Mouse (Mus musculus): ENCODE measurements around the gene Cx3cr1. TPM values are rescaled to one million over a fixed set of nuclear protein-coding genes. Genes with fewer than 3 reads are reported as not detected.

Gene Cx3cr1
- polyA plus RNA-seq, 1 experiment = 9.0 TPM

DNA sequence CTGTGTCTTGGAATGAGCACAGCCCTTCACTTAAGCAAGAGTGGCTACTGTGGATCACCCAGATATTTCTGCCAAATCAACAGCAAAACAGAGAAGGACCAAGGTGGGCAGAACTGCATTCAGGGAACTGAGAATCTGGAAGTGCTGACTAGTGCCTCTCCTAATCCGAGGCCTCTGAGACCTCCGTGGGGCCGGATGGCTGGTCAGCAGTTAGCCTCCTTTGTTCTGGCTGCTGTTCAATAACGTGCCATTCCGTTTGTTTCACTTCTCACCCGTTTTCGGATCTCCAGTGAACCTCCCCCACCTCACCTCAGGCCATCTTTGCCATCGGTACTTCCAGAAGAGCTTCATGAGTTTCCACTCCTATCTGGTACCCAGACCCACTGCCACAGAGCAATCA is 35.3 kb downstream of the Cx3cr1 start:
- Histone ChIP-seq H3K27me3 (ENCODE audit: control insufficient read depth, insufficient read depth, low read length) (no peaks in the 10 kb centered on the region), H3K27ac (ENCODE audit: insufficient read depth, low read length) (no peak overlapping the region), H3K4me3 (replicated peaks; ENCODE audit: insufficient read depth, low read depth, low read length) (no peak overlapping the region), H3K4me1 (ENCODE audit: control insufficient read depth, insufficient read depth, low read length) (no peaks in the 10 kb centered on the region)
- TF ChIP-seq POLR2A (IDR thresholded peaks at IDR 0.05; ENCODE audit: borderline replicate concordance, insufficient read depth, low read length) (no peak), CTCF (IDR thresholded peaks at IDR 0.05; ENCODE audit: borderline replicate concordance, insufficient read depth, low read depth, low read length) (no peak)
- 61% methylated on average over 8 of the region's 8 CpGs for WGBS
- DNase-seq = no peak

DNA sequence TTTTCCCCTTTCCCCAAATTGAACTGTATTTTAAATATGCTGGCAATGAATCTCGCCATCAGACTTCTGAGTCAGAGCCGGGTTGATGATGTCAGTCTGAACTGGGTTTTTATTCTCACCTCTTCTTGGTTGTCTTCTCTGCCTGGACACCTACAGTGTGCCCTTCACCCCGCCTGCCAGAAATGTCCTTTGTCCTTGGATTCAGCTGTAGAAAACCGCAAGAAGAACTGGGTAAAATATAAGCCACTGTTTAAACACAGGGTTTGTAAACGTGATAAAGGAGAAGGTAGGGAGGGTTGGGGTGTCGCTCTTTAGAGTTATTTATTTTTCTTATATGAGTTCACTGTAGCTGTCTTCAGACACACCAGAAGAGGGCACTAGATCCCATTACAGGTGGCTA is 37.0 kb downstream of the Cx3cr1 start:
- DNase-seq = no peak
- H3K27ac ChIP-seq (ENCODE audit: insufficient read depth, low read length) = no peak overlapping the region
- H3K27me3 ChIP-seq (ENCODE audit: control insufficient read depth, insufficient read depth, low read length) = no peaks in the 10 kb centered on the region
- H3K4me1 ChIP-seq (ENCODE audit: control insufficient read depth, insufficient read depth, low read length) = peaks cover 4% of the 10 kb centered on the region; the same call in 1 of the 2 replicates
- no peak for TF ChIP-seq POLR2A (IDR thresholded peaks at IDR 0.05; ENCODE audit: borderline replicate concordance, insufficient read depth, low read length)
- TF ChIP-seq CTCF (IDR thresholded peaks at IDR 0.05; ENCODE audit: borderline replicate concordance, insufficient read depth, low read depth, low read length) = no peak
- H3K4me3 ChIP-seq (replicated peaks; ENCODE audit: insufficient read depth, low read depth, low read length) = no peak overlapping the region
- 94% methylated on average over 6 of the region's 6 CpGs for WGBS

DNA sequence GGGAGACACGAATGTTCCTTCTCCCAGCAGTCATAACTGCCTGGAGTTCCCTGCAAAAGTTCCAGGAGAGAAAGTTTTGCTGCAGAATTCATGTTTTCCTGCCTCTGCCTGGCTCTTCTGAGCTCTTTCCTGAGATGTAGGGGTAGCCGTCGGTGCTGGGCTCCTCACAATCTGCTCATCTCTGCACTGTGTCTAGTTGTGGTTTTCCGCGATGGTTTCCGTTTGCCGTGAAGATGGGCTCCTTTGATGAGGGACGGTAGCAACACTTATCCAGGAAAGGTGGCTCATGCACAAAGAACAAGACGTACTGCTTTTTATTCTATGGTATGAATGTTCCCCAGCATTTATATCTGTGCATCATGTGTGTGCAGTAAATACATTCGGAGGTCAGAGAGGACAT is 39.3 kb downstream of the Cx3cr1 start:
- TF ChIP-seq POLR2A (IDR thresholded peaks at IDR 0.05; ENCODE audit: borderline replicate concordance, insufficient read depth, low read length) (no peak), CTCF (IDR thresholded peaks at IDR 0.05; ENCODE audit: borderline replicate concordance, insufficient read depth, low read depth, low read length) (no peak)
- DNase-seq = no peak
- Histone ChIP-seq H3K27me3 (ENCODE audit: control insufficient read depth, insufficient read depth, low read length) (no peaks in the 10 kb centered on the region), H3K4me1 (ENCODE audit: control insufficient read depth, insufficient read depth, low read length) (peaks cover 21% of the 10 kb centered on the region), H3K27ac (ENCODE audit: insufficient read depth, low read length) (no peak overlapping the region), H3K4me3 (replicated peaks; ENCODE audit: insufficient read depth, low read depth, low read length) (no peak overlapping the region)
- WGBS = 90% methylated on average over 10 of the region's 10 CpGs

DNA sequence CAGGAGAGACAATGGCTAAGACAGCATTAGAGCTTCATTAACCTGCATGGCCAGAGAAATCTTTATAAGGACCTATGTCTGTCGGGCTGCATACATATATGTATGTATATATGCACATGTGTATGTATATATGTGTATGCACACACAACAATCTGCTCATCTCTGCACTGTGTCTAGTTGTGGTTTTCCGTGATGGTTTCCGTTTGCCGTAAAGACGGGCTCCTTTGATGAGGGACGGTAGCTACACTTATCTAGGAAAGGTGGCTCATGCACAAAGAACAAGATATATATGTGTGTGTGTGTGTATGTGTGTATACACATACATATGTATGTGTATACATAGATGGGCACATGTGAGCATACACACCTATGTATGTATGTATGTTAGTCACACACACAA is 39.8 kb downstream of the Cx3cr1 start:
- DNase-seq = no peak
- no peak overlapping the region for H3K27ac ChIP-seq (ENCODE audit: insufficient read depth, low read length)
- TF ChIP-seq POLR2A (IDR thresholded peaks at IDR 0.05; ENCODE audit: borderline replicate concordance, insufficient read depth, low read length) (no peak), CTCF (IDR thresholded peaks at IDR 0.05; ENCODE audit: borderline replicate concordance, insufficient read depth, low read depth, low read length) (no peak)
- WGBS = 96% methylated on average over 6 of the region's 6 CpGs
- no peaks in the 10 kb centered on the region for H3K27me3 ChIP-seq (ENCODE audit: control insufficient read depth, insufficient read depth, low read length)
- peaks cover 26% of the 10 kb centered on the region for H3K4me1 ChIP-seq (ENCODE audit: control insufficient read depth, insufficient read depth, low read length)
- H3K4me3 ChIP-seq (replicated peaks; ENCODE audit: insufficient read depth, low read depth, low read length) = no peak overlapping the region

DNA sequence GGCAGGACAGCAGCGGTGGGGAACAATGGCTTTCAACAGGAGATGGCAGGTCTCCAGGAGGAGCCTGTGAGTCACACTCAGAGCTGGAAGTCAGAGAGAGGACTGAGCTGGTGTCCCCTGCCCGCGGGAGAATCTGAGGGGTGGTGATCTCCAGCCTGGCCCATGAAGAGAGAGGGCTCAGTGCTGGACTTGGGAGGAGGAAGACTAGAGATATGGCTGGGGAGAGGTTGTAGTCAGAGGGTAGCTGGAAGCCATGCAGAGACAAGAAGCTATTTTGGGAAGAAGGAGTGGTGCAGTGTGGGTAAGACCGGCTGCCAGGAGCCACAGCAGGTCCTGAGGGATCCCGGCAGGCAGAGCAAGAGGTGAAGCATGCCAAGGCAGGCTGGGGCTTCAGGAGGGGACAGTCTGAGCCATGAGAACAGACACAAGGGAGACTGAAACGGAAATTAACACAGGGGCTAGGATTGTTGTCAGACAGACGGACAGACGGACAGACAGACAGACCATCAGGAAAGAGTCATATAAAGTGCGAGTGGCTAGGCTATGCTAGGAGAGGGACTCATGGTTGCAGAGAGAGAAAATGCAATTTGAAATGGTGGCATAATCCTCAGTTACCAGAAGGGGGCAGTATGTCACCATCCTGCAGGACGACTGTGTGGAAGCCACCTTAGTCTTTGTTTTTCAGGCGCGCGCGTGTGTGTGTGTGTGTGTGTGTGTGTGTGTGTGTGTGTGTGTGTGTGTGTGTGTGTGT is 42.1 kb downstream of the Cx3cr1 start:
- DNase-seq = peak; percentile 77 to 82
- H3K4me3 ChIP-seq (replicated peaks; ENCODE audit: insufficient read depth, low read depth, low read length) = peak overlapping the region; percentile 18
- H3K27ac ChIP-seq (ENCODE audit: insufficient read depth, low read length) = peak overlapping the region; percentile 67
- TF ChIP-seq POLR2A (IDR thresholded peaks at IDR 0.05; ENCODE audit: borderline replicate concordance, insufficient read depth, low read length) (no peak), CTCF (IDR thresholded peaks at IDR 0.05; ENCODE audit: borderline replicate concordance, insufficient read depth, low read depth, low read length) (peak; percentile 87)
- WGBS = 2% methylated on average over 14 of the region's 14 CpGs
- H3K4me1 ChIP-seq (ENCODE audit: control insufficient read depth, insufficient read depth, low read length) = peaks cover 41% of the 10 kb centered on the region
- no peaks in the 10 kb centered on the region for H3K27me3 ChIP-seq (ENCODE audit: control insufficient read depth, insufficient read depth, low read length)

DNA sequence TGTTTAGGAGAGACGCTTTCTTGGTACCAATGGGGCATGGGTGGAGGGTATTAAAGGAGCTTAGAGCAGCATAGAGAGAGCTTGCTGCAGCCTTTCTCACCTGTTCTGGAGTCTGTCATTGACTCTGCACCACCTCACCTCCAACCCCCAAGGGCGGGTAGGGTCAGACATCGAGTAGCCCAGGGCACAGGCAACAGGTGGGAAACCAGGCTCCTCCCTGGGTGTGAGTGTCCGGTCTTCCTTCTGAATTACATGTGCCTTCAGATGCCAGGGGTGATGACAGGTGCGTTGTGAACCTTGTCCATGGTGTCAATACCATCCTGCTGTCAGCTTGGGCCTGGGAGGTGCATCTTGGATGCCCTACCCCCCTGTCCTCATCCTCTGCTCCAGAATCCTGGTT is 45.1 kb downstream of the Cx3cr1 start:
- WGBS = 27% methylated on average over 5 of the region's 5 CpGs
- no peak for TF ChIP-seq POLR2A (IDR thresholded peaks at IDR 0.05; ENCODE audit: borderline replicate concordance, insufficient read depth, low read length)
- no peak for TF ChIP-seq CTCF (IDR thresholded peaks at IDR 0.05; ENCODE audit: borderline replicate concordance, insufficient read depth, low read depth, low read length)
- no peaks in the 10 kb centered on the region for H3K27me3 ChIP-seq (ENCODE audit: control insufficient read depth, insufficient read depth, low read length)
- DNase-seq = no peak
- no peak overlapping the region for H3K4me3 ChIP-seq (replicated peaks; ENCODE audit: insufficient read depth, low read depth, low read length)
- H3K4me1 ChIP-seq (ENCODE audit: control insufficient read depth, insufficient read depth, low read length) = peaks cover 48% of the 10 kb centered on the region
- H3K27ac ChIP-seq (ENCODE audit: insufficient read depth, low read length) = no peak overlapping the region

DNA sequence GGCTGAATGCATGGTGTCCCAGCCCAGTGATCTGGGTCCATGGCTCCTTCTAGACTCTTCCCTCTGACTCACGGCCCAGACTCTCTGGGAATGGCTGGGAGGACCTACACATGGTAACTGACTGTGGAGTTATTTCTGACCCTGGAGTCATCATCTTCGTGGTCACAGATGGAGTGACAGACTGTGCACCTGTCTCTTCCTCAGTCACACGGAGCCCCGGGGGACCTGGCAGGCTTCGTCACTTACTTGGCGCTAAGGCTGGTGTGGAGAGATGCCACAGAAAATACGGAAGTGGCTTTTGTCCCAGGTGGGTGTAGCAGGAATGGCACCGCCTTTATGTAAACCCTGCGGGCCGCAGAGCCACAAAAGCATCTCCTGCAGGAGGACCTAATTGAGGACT is 45.5 kb downstream of the Cx3cr1 start:
- no peak overlapping the region; the same call in 1 of the 2 replicates for H3K27ac ChIP-seq (ENCODE audit: insufficient read depth, low read length)
- peaks cover 48% of the 10 kb centered on the region for H3K4me1 ChIP-seq (ENCODE audit: control insufficient read depth, insufficient read depth, low read length)
- TF ChIP-seq CTCF (IDR thresholded peaks at IDR 0.05; ENCODE audit: borderline replicate concordance, insufficient read depth, low read depth, low read length) = no peak; the same call in 1 of the 2 replicates
- no peak for TF ChIP-seq POLR2A (IDR thresholded peaks at IDR 0.05; ENCODE audit: borderline replicate concordance, insufficient read depth, low read length)
- WGBS = 9% methylated on average over 10 of the region's 10 CpGs
- H3K4me3 ChIP-seq (replicated peaks; ENCODE audit: insufficient read depth, low read depth, low read length) = no peak overlapping the region
- H3K27me3 ChIP-seq (ENCODE audit: control insufficient read depth, insufficient read depth, low read length) = no peaks in the 10 kb centered on the region
- peak; percentile 96 for DNase-seq
